ENCODE assay signal across 22 mouse cellular contexts in the genomic region with DNA sequence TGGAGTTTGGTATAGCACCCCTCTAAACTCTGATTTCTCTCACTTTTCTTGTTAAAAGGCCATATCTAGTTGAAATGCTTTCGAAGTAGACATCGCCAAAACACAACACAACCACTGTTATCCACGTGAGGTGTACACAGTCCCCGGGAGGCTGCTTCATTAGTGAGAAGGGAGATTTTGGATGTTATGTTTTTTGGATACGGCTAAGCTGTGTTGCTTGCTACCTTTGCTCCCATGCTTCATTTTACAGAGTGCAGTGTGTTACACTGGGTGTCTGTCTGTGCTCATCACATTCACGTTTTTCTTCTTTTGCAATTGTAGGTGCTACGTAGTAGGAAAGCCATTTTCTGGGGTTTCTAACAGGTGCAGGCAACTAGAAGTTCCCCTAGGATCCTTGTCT.
A peak's percentile ranks its signal among the peaks of the same experiment; 100 is the strongest.
DNase-seq lines count a peak whose midpoint lies in the region; ATAC-seq and TF ChIP-seq lines count a peak whose summit lies in the region.
"Had no signal": no experiment of that assay in that cellular context is flagged by ENCODE, and none has a peak within 500 bp of the region (broad histone marks: within the 10 kb centered on the region; RNA-seq: fewer than 3 reads in every experiment).

No protein-coding gene starts in this region.

- no peak for DNase-seq in left cerebral cortex, adult 2 months (ENCODE audit: extremely low spot score in 1 of 2, low spot score in 2 of 2)
- DNase-seq in left cerebral cortex, postnatal 4 days, result no peak
- no peak for DNase-seq in forebrain, embryonic 11.5 days (ENCODE audit: low spot score)
- no peak for DNase-seq in limb, embryonic 10.5 days (ENCODE audit: low spot score)
- DNase-seq in cerebellum, postnatal 14 days, result no peak
- DNase-seq: adrenal gland, postnatal 25 days; cerebellum, adult 2 months; heart, adult 18-20 months; kidney, adult 2 months; kidney, postnatal 25 days; liver, embryonic 13.5 days; spleen, adult 18-20 months; thymus, adult 2 months had no signal

- H3K27ac ChIP-seq in left cerebral cortex, adult 2 months, result no peak overlapping the region
- peak overlapping the region; percentile 60; the same call in 1 of the 2 replicates for H3K27ac ChIP-seq in forebrain, embryonic 11.5 days (ENCODE audit: low read depth, low read length)
- peak overlapping the region; percentile 82 for H3K27ac ChIP-seq in forebrain, embryonic 16.5 days (ENCODE audit: low read length)
- H3K27ac ChIP-seq in midbrain, embryonic 16.5 days (ENCODE audit: low read length), result peak overlapping the region; percentile 87
- no peak overlapping the region for H3K27ac ChIP-seq in limb, embryonic 10.5 days
- H3K27ac ChIP-seq: heart, embryonic 15.5 days; limb, embryonic 12.5 days; liver, embryonic 13.5 days; lung, embryonic 15.5 days; macrophage; neural tube, embryonic 13.5 days; stomach, embryonic 15.5 days had no signal

- H3K27me3 ChIP-seq in forebrain, embryonic 11.5 days (ENCODE audit: control insufficient read depth, insufficient read depth, low read length), result no peaks in the 10 kb centered on the region
- H3K27me3 ChIP-seq in forebrain, embryonic 16.5 days (replicated peaks; ENCODE audit: control insufficient read depth, insufficient read depth, low read length), result no peaks in the 10 kb centered on the region
- no peaks in the 10 kb centered on the region for H3K27me3 ChIP-seq in midbrain, embryonic 16.5 days (ENCODE audit: control insufficient read depth, insufficient read depth, low read depth, low read length)
- H3K27me3 ChIP-seq in limb, embryonic 10.5 days (ENCODE audit: low read depth, poor library complexity, severe bottlenecking), result no peaks in the 10 kb centered on the region
- H3K27me3 ChIP-seq: heart, embryonic 15.5 days; limb, embryonic 12.5 days; liver, embryonic 13.5 days; lung, embryonic 15.5 days; neural tube, embryonic 13.5 days; Patski; stomach, embryonic 15.5 days had no signal

- no peak for TF ChIP-seq CTCF in left cerebral cortex, adult 2 months (IDR thresholded peaks at IDR 0.05)

- H3K9ac ChIP-seq in forebrain, embryonic 11.5 days (ENCODE audit: low read length), result no peak overlapping the region
- H3K9ac ChIP-seq in forebrain, embryonic 16.5 days (replicated peaks; ENCODE audit: low read depth, low read length), result peak overlapping the region; percentile 40
- H3K9ac ChIP-seq in midbrain, embryonic 16.5 days (ENCODE audit: low read depth, low read length), result no peak overlapping the region
- H3K9ac ChIP-seq: heart, embryonic 15.5 days; limb, embryonic 12.5 days; liver, embryonic 13.5 days; lung, embryonic 15.5 days; neural tube, embryonic 13.5 days; stomach, embryonic 15.5 days had no signal

- H3K4me2 ChIP-seq in forebrain, embryonic 11.5 days (ENCODE audit: low read depth, low read length, severe bottlenecking), result no peak overlapping the region
- H3K4me2 ChIP-seq in forebrain, embryonic 16.5 days (ENCODE audit: low read length), result peak overlapping the region; percentile 15
- H3K4me2 ChIP-seq in midbrain, embryonic 16.5 days (ENCODE audit: low read length), result no peak overlapping the region; the same call in 1 of the 2 replicates
- H3K4me2 ChIP-seq: heart, embryonic 15.5 days; limb, embryonic 12.5 days; liver, embryonic 13.5 days; lung, embryonic 15.5 days; neural tube, embryonic 13.5 days; stomach, embryonic 15.5 days had no signal

- no peaks in the 10 kb centered on the region; the same call in 1 of the 2 replicates for H3K4me1 ChIP-seq in forebrain, embryonic 11.5 days (replicated peaks; ENCODE audit: control insufficient read depth, insufficient read depth, low read length)
- peaks cover 11% of the 10 kb centered on the region for H3K4me1 ChIP-seq in forebrain, embryonic 16.5 days (replicated peaks; ENCODE audit: control insufficient read depth, insufficient read depth, low read length)
- H3K4me1 ChIP-seq in midbrain, embryonic 16.5 days (ENCODE audit: control insufficient read depth, insufficient read depth, low read length), result peaks cover 14% of the 10 kb centered on the region
- H3K4me1 ChIP-seq in limb, embryonic 10.5 days, result no peaks in the 10 kb centered on the region
- H3K4me1 ChIP-seq: heart, embryonic 15.5 days; limb, embryonic 12.5 days; liver, embryonic 13.5 days; lung, embryonic 15.5 days; stomach, embryonic 15.5 days had no signal

- peak overlapping the region; percentile 33 for H3K4me3 ChIP-seq in left cerebral cortex, adult 2 months
- no peak overlapping the region for H3K4me3 ChIP-seq in forebrain, embryonic 11.5 days (ENCODE audit: low read depth, low read length)
- no peak overlapping the region for H3K4me3 ChIP-seq in forebrain, embryonic 16.5 days (replicated peaks; ENCODE audit: low read length)
- H3K4me3 ChIP-seq in midbrain, embryonic 16.5 days (ENCODE audit: low read depth, low read length), result no peak overlapping the region
- no peak overlapping the region for H3K4me3 ChIP-seq in limb, embryonic 10.5 days
- H3K4me3 ChIP-seq: heart, embryonic 15.5 days; limb, embryonic 12.5 days; liver, embryonic 13.5 days; lung, embryonic 15.5 days; neural tube, embryonic 13.5 days; stomach, embryonic 15.5 days had no signal

- ATAC-seq in forebrain, embryonic 11.5 days (replicated peaks; ENCODE audit: low FRiP score), result 0 out of 2 replicates have a peak, but pooled peaks have one; percentile 10
- ATAC-seq in forebrain, embryonic 16.5 days, result peak; percentile 29
- ATAC-seq in midbrain, embryonic 16.5 days, result peak; percentile 59
- ATAC-seq: Patski had no signal

- WGBS in forebrain, embryonic 11.5 days, result 73% methylated on average over 7 of the region's 7 CpGs
- WGBS in forebrain, embryonic 16.5 days, result 38% methylated on average over 7 of the region's 7 CpGs
- WGBS in midbrain, embryonic 16.5 days, result 65% methylated on average over 7 of the region's 7 CpGs
- 92% methylated on average over 7 of the region's 7 CpGs for WGBS in limb, embryonic 10.5 days

- intact Hi-C loops in left cerebral cortex, adult 2 months (cut with DNase I), result no loop called here
- intact Hi-C loops in left cerebral cortex, postnatal 4 days (cut with DNase I), result loop anchor here (10.0 kb wide), 2 partner anchors 353 to 797 kb away; a partner anchor contains a TSS

- H3K36me3 ChIP-seq in forebrain, embryonic 11.5 days (ENCODE audit: control insufficient read depth, insufficient read depth, low read length), result no peaks in the 10 kb centered on the region
- H3K36me3 ChIP-seq in forebrain, embryonic 16.5 days (ENCODE audit: control insufficient read depth, insufficient read depth), result no peaks in the 10 kb centered on the region
- H3K36me3 ChIP-seq in midbrain, embryonic 16.5 days (ENCODE audit: control insufficient read depth, insufficient read depth, low read length), result no peaks in the 10 kb centered on the region
- H3K36me3 ChIP-seq in limb, embryonic 10.5 days, result no peaks in the 10 kb centered on the region
- H3K36me3 ChIP-seq: heart, embryonic 15.5 days; limb, embryonic 12.5 days; liver, embryonic 13.5 days; lung, embryonic 15.5 days; neural tube, embryonic 13.5 days; stomach, embryonic 15.5 days had no signal

- H3K9me3 ChIP-seq in forebrain, embryonic 11.5 days (ENCODE audit: control insufficient read depth, low read length), result no peaks in the 10 kb centered on the region
- no peaks in the 10 kb centered on the region for H3K9me3 ChIP-seq in forebrain, embryonic 16.5 days (ENCODE audit: control insufficient read depth, low read length)
- no peaks in the 10 kb centered on the region for H3K9me3 ChIP-seq in midbrain, embryonic 16.5 days (replicated peaks; ENCODE audit: control insufficient read depth, low read length, poor library complexity, severe bottlenecking)
- H3K9me3 ChIP-seq in limb, embryonic 10.5 days (replicated peaks), result no peaks in the 10 kb centered on the region
- H3K9me3 ChIP-seq: heart, embryonic 15.5 days; limb, embryonic 12.5 days; liver, embryonic 13.5 days; lung, embryonic 15.5 days; neural tube, embryonic 13.5 days; stomach, embryonic 15.5 days had no signal

Comparison
In these comparisons a context has a peak if more than half of its experiments do, and no peak if none do; other contexts are left out.
1. H3K27ac ChIP-seq: peak in forebrain, embryonic 11.5 days (single experiment), forebrain, embryonic 16.5 days (single experiment) and midbrain, embryonic 16.5 days (single experiment); none in left cerebral cortex, adult 2 months (single experiment) and limb, embryonic 10.5 days (single experiment).
2. Peak in every context shown above with its lines, with median percentiles within 50 percentile points of each other: ATAC-seq.